Mouse (Mus musculus) cerebellum, adult 8-10 months (tissue): ENCODE results near the gene Ptprf.

Experiments
- DNase-seq: peaks from one replicate; pipeline ENCODE4 v3.0.0; 2022

Ptprf gene

GRCm38 (mm10) chr4:118282182-118282562 is 9.0 kb downstream of the Ptprf start:
- DNase-seq = no peak

DNA sequence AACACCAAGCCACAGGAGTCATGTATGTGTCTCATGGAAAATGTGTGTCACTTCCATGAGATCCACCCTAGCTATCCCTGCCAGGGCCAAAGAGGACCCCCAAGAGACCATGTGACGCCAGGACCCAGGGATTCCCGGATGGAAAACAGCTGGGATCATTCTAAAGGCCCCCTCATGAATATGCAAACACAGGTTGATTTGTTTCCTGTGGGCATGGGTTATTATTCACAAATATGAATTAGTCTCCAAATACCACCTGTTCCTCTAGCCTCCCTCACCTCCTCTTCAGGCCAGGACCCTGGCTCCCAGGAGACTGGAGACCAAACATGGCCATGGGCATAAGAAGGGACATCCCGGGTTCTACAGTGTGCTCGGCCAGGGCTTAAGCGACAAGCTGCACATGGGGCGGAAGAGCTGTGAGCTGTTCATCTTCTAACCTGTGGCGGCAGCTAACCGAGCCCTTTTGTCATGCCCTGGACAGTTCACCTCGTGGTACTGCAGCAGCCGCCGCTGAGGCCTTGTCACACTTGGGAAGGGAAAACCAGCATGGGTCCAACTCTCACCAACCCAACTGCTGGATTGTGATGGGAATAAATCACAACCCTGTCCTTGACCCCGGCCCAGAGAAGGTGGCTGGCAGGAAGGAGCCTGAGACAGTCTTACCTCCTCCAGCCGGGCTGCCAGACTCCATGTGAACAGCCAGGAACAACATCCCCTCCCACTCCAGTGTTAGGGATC is 9.6 kb downstream of the Ptprf start:
- no peak for DNase-seq

DNA sequence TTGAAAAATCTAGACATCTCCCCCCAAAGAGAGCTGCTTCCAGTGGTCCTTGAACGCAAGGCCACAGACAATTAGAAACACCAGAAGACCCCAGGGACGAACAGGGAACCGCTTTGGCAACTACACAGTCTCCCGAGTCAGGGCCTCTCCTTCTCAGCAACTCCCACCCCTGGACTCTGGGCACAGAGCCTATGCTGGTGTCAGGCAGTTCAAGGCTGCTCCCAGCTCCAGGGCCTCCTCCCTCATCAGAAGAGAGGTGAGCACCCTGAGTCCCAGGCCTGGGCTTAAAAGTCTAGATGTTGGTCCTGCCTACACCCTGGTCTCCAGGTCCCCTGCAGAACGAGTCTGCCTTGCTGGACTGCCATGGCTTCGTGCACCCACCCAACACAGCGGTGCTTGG is 10.7 kb downstream of the Ptprf start:
- no peak for DNase-seq

GRCm38 (mm10) chr4:118276520-118277232 is 14.5 kb downstream of the Ptprf start:
- DNase-seq = peak; percentile 14

- no peak for DNase-seq
Measured at GRCm38 (mm10) chr4:118275601-118276519, 15.3 kb downstream of the Ptprf start.

DNA sequence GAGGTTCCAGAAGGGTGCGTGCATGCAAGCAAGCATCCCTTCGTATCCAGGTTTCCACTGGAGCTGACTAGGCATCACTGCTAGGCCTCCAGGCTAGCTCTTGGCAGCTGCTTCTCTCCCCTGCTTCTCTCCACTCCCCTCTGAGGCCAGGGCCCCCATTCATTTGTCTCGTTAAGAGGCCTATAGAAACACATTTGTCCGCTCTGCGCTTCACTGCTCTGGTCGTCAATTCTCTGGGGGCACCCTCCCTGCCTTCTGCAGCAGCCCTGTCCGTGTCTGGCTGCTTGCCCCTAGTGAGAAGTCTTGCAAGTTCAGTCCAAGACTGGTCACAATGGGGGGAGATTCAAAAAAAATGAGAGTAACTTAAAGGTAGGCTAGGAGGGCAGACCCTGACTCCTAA is 16.7 kb downstream of the Ptprf start:
- no peak for DNase-seq

GRCm38 (mm10) chr4:118273998-118274397 is 17.2 kb downstream of the Ptprf start:
- no peak for DNase-seq

DNA sequence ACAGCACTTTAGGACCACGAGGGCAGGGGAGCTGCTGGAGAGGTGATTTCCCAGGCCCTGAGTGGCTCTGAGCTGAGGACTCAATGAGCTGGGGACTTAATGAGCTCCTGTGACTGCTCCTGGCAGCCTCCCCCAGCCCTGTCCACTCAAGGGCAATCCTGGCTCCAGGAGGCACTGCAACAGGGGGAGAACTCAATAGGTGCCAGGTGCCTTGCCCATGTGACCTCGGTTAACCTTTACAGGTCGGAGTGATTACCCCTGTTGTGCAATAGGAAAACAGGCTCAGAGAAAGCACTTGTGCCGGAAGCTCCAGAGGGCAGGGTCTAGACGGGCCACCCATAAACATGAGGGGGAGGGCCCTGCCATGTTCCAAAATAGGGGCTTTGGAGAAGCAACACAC is 17.7 kb downstream of the Ptprf start:
- DNase-seq = no peak

- DNase-seq = no peak
Measured at GRCm38 (mm10) chr4:118272871-118273270, 18.3 kb downstream of the Ptprf start.

DNA sequence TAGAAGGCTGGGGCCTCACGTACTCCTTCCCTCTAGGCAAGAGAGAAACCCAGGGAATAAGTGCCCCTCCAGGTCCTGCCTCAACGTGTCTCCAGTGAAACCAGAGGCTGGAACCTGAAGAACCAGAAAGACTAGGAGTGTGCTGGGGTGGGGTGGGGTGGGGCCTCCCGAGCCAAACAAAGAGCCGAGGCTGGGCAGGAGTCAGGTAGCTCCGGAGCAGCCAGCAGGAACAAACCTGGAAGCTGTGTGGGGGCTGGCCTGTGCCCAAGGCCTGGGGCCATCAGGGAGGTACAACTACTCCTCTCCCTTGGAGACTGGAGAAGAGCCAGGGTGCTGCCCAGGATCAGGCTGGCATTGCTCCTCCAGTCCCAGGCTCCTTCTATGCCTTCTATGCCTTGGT is 18.9 kb downstream of the Ptprf start:
- peak; percentile 22 for DNase-seq

DNA sequence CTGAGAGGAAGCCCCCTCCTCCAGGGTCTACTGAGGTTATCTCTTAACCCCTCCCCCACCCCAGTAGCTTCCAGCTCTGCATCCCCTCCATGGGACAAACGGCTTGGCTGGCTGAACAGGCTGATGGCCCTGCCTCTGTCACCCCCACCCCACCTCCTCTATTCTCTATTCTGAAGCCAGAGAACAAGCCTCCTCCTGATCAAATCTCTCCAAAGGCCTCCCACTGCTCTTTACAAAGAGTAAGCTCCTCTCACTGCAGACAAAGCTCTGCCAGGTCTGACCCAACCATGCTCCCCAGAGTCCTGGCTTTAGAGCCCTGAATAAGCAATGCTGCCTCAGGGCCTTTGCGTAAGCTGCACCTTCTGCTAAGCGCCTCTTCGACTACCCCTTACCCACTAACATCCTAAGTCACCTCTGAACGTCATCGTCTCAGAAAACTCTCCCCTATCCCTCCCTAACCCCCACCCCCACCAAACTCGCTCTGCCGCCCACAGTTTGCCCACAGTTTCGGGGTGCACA is 19.6 kb downstream of the Ptprf start:
- no peak for DNase-seq

DNA sequence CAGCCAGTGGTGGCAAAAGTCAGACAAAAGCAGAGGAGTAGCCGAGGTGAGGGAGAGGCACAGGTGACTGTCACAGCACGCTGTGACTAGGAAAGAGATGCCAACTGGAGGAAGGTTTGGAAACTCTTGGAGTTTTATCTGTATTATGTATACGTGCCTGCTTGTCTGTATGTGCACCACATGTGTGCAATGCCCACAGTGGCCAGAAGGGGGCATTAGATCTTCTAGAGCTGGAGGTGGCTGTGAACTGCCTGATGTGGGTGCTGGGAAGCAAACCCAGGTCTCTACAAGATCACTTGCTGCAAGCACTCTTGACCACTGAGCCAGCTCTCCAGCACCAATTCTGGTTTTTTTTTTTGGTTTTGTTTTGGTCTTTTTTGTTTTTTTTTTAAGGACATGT is 20.5 kb downstream of the Ptprf start:
- DNase-seq = no peak

DNA sequence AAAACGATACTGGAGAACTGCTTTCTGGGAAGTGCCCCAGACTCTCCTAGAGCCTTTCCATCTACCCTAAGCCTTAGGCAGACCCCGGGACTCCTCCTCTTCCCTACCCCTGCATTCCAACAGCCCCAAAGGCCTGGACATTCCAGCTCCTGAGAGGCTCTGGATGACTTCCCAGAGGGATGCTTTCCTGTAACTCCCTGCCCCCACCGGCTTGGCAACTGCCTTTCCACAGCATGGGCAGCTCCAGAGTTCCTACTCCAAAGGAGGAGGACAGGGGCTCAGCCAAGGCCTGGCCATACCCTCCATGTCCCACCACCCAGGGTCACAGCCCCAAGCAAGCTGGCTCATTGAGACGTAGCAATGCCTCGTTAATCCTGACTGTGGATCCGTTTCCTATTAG is 21.2 kb downstream of the Ptprf start:
- DNase-seq = no peak

GRCm38 (mm10) chr4:118268429-118269212 is 22.6 kb downstream of the Ptprf start:
- no peak for DNase-seq

GRCm38 (mm10) chr4:118265557-118265956 is 25.6 kb downstream of the Ptprf start:
- DNase-seq = no peak

GRCm38 (mm10) chr4:118261771-118262473 is 29.3 kb downstream of the Ptprf start:
- no peak for DNase-seq

DNA sequence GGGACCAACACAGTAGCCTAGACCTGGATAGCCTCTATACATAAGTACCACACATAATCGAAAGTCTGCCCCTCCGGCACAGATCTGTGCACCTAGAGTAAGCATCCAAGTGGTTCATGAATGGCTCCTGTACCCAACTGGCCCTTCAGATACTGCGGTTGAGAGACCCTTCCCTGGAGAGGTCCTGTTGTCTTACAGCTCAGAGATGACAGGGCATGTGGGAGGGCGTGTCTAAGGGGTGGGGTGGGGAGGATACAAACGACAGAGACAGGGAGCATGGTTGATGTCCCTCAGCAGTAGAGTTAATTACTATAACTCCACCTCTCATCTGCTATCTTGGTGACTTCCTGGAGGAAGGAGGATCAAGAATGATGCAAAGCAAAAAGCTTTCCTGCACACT is 29.9 kb downstream of the Ptprf start:
- no peak for DNase-seq

GRCm38 (mm10) chr4:118260551-118261267 is 30.5 kb downstream of the Ptprf start:
- DNase-seq = peak; percentile 41

DNA sequence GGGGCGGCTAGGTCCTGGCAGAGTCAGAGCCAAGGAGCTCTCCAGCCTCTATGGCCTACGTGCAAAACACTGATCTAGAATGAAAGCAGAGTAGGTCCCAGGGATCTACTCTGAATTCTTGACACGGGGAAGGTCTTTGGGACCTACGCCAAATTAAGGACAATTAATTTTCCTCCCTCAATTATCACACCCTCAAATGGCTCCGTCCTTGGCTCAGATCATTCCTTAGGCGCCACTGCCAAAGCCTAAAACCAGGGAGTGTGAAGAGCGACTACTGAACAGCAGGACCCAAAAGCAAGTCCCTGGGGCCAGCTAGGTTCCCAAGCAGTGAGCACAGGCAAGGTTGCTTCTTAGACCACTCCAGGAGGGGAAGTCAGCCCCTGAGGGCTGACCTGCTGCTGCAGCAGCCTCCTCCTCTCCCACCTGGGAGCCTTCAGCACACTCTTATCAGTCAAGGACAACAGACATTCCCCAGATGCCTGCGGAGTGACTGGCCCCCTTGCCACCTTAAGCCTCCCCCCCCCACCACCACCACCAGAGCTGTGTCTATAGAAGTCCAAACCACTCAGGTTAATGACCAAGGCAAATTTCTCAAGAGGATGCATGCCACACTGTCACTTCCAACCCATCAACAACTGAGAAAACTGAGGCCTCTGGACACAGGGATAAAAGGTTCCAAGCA is 31.3 kb downstream of the Ptprf start:
- no peak for DNase-seq

GRCm38 (mm10) chr4:118257977-118258376 is 33.2 kb downstream of the Ptprf start:
- no peak for DNase-seq
